Mouse (Mus musculus) forebrain, postnatal 0 days (tissue): Measurements from ENCODE around the gene Pdk2. TPM values are rescaled to one million over a fixed set of nuclear protein-coding genes. Genes with fewer than 3 reads are reported as not detected.
A peak's percentile ranks its signal among the peaks of the same experiment; 100 is the strongest.
"Not testable (repeated sequence)": the region's sequence is repeated elsewhere in the genome, so short reads cannot be mapped to it uniquely, and the experiment has no call there.

ENCODE experiments used
- ATAC-seq: fragments of 200-750 bp; cut with Nextera tagmentation; 2 replicates; pipeline ENCODE4 v1.8.0; 2017; ENCODE audit warnings: mild to moderate bottlenecking, moderate library complexity
- DNase-seq: peaks from one replicate; pipeline ENCODE4 v3.0.0-alpha.2; 2015
- H3K27ac ChIP-seq: fragments of 300-500 bp; sonication (generic); 2 replicates; pipeline ENCODE4 v1.5.1; 2014; ENCODE audit warnings: low read depth, mild to moderate bottlenecking, antibody characterized with exemption, low read length, moderate library complexity, mixed read lengths
- H3K27me3 ChIP-seq: fragments of 300-500 bp; sonication (generic); 2 replicates; pipeline ENCODE4 v1.6.1; 2014; ENCODE audit warnings: mild to moderate bottlenecking, low read length, mixed read lengths; ENCODE audit not compliant: insufficient read depth
- H3K36me3 ChIP-seq: fragments of 300-500 bp; sonication (generic); 2 replicates; pipeline ENCODE4 v1.6.1; 2014; ENCODE audit warnings: mild to moderate bottlenecking, moderate library complexity; ENCODE audit not compliant: insufficient read depth
- H3K4me1 ChIP-seq: fragments of 300-500 bp; sonication (generic); 2 replicates; pipeline ENCODE4 v1.6.1; 2014; ENCODE audit warnings: antibody characterized with exemption; ENCODE audit not compliant: insufficient read depth
- H3K4me2 ChIP-seq: fragments of 300-500 bp; sonication (generic); 2 replicates; pipeline ENCODE4 v1.6.1; 2014; ENCODE audit warnings: low read depth, mild to moderate bottlenecking, moderate library complexity
- H3K4me3 ChIP-seq: fragments of 300-500 bp; sonication (generic); 2 replicates; pipeline ENCODE4 v1.5.1; 2014; ENCODE audit warnings: low read depth, low read length, mixed read lengths
- H3K9ac ChIP-seq: fragments of 300-500 bp; sonication (generic); 2 replicates; pipeline ENCODE4 v1.6.1; 2014; ENCODE audit warnings: mild to moderate bottlenecking
- H3K9me3 ChIP-seq: fragments of 300-500 bp; sonication (generic); 2 replicates; pipeline ENCODE4 v1.6.1; 2016; ENCODE audit warnings: low read length
- CTCF ChIP-seq: sonication (generic); IDR thresholded peaks from 2 replicates; pipeline ENCODE4 v1.5.1; 2016; ENCODE audit warnings: antibody characterized with exemption, control low read depth, low read depth
- WGBS: fragments of 180-500 bp; shearing (Covaris S2); extraction: QIAGEN DNeasy Blood & Tissue Kit; methylation state at CpG from one replicate; pipeline ENCODE4 v1.1.7; 2014; 5-methylcytosine and 5-hydroxymethylcytosine counted together
- polyA plus RNA-seq: library from polyadenylated mRNA; unstranded; fragments of >200 nt; fragmentation: Nextera tagmentation; extraction: Ambion mirVana; gene quantifications from 2 replicates; pipeline ENCODE4 v1.2.1, GENCODE M21; 2015
- total RNA-seq: library from RNA; depleted of rRNA; stranded (reverse); fragments of >200 nt; gene quantifications from 2 replicates; pipeline ENCODE4 v1.2.3, GENCODE M21; 2014

Gene Pdk2
- total and polyA plus RNA-seq, 2 experiments from 2014 or later: 6.9 to 38.1 TPM

DNA sequence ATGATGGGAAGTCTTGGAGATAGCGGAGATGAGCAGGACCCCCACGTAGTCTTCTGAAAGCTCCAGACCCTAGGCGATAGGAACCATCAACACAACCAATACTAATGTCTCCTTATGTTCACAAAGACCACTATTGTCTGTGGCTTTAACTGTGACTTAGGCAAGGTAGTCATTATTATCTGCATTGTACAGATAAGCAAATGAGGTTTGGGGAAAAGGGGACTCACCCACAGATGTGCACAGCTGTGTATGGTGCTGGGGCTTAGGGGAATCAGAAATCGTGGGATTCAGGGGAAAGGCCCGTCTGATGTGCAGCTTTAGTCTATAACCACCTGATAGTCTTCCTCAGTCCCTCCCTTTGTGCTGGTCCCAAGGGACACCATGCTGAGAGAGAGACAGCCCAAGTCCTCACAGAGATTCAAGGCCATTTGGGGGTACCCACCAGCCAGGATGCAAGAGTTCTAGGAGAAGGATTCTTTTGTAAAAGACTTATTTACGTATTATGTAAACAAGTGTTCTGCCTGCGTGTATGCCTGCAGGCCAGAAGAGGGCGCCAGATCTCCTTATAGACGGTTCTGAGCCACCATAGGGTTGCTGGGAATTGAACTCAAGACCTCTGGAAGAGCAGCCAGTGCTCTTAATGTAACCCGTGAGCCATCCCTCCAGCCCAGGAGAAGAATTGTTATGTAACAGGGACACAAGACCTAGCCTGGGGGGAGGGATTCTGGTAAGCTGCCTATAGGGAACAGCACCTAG is 18.7 kb downstream of the Pdk2 start:
- H3K27me3 ChIP-seq: no peaks in the 10 kb centered on the region
- H3K27ac ChIP-seq: no peak overlapping the region
- ATAC-seq (no peak), DNase-seq (peak; percentile 31)
- peak; percentile 56 for TF ChIP-seq CTCF
- H3K4me1 ChIP-seq: no peaks in the 10 kb centered on the region
- H3K9me3 ChIP-seq: no peaks in the 10 kb centered on the region
- WGBS: 83% methylated on average over 10 of the region's 10 CpGs
- H3K36me3 ChIP-seq: peaks cover 78% of the 10 kb centered on the region
- H3K4me2 ChIP-seq: no peak overlapping the region
- no peak overlapping the region for H3K4me3 ChIP-seq
- H3K9ac ChIP-seq: no peak overlapping the region

DNA sequence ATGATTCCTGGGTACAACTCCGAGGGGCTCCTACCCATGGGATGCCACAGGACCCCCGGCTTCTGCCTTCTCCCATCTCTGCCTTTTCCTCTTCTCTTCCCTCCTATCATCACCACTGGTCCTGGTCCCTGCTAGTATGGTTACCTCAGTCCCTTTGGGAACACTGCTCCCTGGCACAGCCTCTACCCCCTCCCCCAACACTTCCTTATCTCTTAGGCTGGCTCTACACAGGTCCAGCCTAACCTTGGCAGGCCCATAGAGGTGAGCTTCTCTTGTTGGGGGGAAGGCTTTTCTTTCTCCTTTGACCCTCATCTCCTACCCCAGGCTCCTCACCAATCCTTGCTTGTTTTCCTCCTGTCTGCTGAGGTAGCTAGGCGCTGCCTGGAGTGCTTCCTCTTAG is 25.7 kb downstream of the Pdk2 start:
- no peak for DNase-seq
- 75% methylated on average over 3 of the region's 3 CpGs for WGBS
- Histone ChIP-seq H3K9me3 (no peaks in the 10 kb centered on the region), H3K4me2 (no peak overlapping the region), H3K4me3 (no peak overlapping the region), H3K27me3 (no peaks in the 10 kb centered on the region), H3K4me1 (peaks cover 17% of the 10 kb centered on the region), H3K27ac (no peak overlapping the region), H3K36me3 (peaks cover 43% of the 10 kb centered on the region), H3K9ac (no peak overlapping the region)
- ATAC-seq: no peak
- no peak for TF ChIP-seq CTCF

DNA sequence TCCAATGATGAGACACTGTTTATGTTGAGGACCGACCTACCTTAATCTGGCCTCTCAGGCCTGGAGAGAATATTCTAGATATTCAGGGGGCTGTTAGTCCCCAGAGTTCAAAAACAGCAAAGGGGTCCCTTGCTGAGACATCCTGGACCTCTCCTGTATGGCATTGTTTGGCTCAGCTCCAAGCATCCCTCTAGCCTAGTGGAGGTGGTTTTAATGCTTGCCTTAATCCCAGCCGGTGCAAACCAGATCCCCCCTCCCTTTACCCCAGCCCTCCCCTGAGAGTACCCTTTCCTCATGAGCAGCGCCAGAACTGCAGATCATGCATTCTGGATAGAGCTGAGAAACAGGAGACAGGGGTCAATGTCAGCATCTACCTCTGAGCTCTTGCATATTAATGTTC is 28.7 kb downstream of the Pdk2 start:
- H3K9me3 ChIP-seq: no peaks in the 10 kb centered on the region
- ATAC-seq: no peak
- peak overlapping the region; percentile 90 for H3K4me3 ChIP-seq
- no peak for TF ChIP-seq CTCF
- no peaks in the 10 kb centered on the region for H3K27me3 ChIP-seq
- peak overlapping the region; percentile 71 for H3K4me2 ChIP-seq
- peaks cover 25% of the 10 kb centered on the region for H3K4me1 ChIP-seq
- WGBS: 29% methylated on average over 3 of the region's 3 CpGs
- no peak for DNase-seq
- H3K27ac ChIP-seq: no peak overlapping the region
- peaks cover 21% of the 10 kb centered on the region for H3K36me3 ChIP-seq
- H3K9ac ChIP-seq: peak overlapping the region; percentile 14; the same call in 1 of the 2 replicates

DNA sequence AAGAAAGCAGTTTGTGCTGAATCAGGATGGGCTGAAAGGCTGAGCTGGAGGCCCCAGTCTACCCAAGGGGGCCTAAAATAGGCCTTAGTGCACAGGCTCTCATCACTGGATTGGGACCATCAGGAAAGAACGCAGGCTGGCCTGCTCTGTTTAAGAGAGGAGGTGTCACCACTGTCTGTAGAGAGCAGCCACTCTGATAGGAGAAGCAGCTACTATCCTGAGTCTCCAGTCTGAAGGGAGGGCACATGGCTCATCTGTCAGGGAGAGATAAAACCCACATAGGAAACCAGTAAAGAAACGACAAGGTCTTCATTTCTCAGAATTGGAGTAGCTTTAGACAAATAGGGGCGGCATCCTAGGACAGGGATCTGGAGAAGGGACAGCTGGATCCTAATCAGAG is 29.1 kb downstream of the Pdk2 start:
- DNase-seq: no peak
- Histone ChIP-seq H3K4me2 (peak overlapping the region; percentile 71), H3K9ac (peak overlapping the region; percentile 98), H3K4me3 (peak overlapping the region; percentile 90), H3K36me3 (peaks cover 17% of the 10 kb centered on the region), H3K27ac (no peak overlapping the region), H3K4me1 (peaks cover 26% of the 10 kb centered on the region), H3K9me3 (no peaks in the 10 kb centered on the region), H3K27me3 (no peaks in the 10 kb centered on the region)
- no peak for ATAC-seq
- WGBS: 52% methylated on average over 3 of the region's 3 CpGs
- TF ChIP-seq CTCF: no peak

DNA sequence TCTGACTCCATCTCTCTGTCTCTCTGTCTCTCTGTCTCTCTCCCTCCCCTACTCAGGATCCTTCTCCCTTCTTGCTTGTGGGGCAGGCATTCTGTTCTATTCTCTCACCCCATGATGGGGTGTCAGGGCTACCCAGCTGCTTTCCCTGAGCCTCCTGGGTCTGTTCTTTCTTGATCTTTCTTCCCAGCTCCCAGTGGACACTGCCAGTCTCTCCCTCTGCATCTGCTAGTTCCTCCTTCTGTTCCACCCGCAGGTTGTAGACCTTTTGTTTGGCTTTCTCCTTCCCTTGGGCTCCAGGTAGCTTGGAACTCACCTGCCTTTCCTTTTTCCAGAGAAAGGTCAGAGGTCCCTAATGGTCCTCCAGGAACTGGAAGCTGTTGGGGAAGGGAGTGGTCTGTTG is 29.7 kb downstream of the Pdk2 start:
- peak overlapping the region; percentile 71 for H3K4me2 ChIP-seq
- no peaks in the 10 kb centered on the region for H3K9me3 ChIP-seq
- 27% methylated on average over 1 of the region's 1 CpGs for WGBS
- H3K9ac ChIP-seq: peak overlapping the region; percentile 98
- no peak for TF ChIP-seq CTCF
- peak overlapping the region; percentile 9; the same call in 1 of the 2 replicates for H3K27ac ChIP-seq
- ATAC-seq: no peak
- DNase-seq: no peak
- no peaks in the 10 kb centered on the region for H3K27me3 ChIP-seq
- peak overlapping the region; percentile 90 for H3K4me3 ChIP-seq
- peaks cover 14% of the 10 kb centered on the region for H3K36me3 ChIP-seq
- H3K4me1 ChIP-seq: peaks cover 33% of the 10 kb centered on the region

DNA sequence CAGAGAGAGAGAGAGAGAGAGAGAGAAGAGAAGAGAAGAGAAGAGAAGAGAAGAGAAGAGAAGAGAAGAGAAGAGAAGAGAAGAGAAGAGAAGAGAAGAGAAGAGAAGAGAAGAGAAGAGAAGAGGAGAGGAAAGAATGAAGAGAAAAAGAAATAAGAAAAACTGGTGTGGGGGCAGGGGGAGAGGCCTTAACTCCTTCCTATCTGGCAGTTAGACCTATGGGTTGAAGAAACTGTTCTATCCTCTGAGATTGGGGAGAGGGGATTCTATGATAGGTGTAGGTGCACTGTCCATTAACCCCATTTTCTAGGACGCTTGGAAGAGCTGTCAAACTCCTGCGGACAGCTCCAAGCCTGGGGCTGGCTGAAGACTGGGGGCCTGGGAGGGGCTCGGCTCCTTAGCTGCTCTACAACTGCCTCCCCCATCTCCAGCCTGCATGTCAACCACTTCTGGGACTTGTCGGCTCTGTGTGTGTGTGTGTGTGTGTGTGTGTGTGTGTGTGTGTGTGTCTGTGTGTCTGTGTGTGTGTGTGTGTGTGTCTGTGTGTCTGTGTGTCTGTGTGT is 30.2 kb downstream of the Pdk2 start:
- ATAC-seq, H3K27ac ChIP-seq, DNase-seq, H3K9me3 ChIP-seq, H3K27me3 ChIP-seq: not testable (repeated sequence)
- peak overlapping the region; percentile 71 for H3K4me2 ChIP-seq
- WGBS: 0% methylated on average over 4 of the region's 4 CpGs
- H3K4me1 ChIP-seq: peaks cover 38% of the 10 kb centered on the region
- H3K4me3 ChIP-seq: peak overlapping the region; percentile 90
- peaks cover 14% of the 10 kb centered on the region for H3K36me3 ChIP-seq
- H3K9ac ChIP-seq: peak overlapping the region; percentile 98

DNA sequence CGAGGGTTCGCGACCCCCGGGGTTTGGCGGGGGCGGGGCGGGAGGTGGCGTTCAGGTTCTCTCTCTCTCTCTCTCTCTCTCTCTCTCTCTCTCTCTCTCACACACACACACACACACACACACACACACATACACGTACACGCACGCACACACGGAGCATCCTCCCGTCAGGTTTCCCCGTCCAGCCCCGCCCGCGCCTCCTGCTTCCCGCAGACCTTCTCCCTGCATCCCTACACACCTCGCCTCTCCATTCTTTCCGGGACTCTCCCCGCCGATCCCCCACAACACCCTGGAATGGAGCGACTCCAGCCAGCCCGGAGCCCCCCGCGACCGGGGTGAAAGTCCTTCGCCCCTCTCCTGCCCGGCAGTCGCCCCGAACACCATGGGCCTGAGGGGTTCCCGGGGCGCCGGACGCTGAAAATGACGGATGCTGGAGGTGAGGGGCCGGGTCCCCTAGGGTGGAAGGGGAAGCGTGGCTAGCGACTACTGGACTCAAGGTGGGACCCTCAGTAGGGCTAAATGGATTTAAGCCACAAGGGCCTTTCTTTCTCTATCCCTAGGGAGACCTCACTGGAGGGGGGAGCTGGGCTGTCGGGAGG is 30.9 kb downstream of the Pdk2 start:
- Histone ChIP-seq H3K27me3 (no peaks in the 10 kb centered on the region), H3K4me2 (peak overlapping the region; percentile 71), H3K36me3 (peaks cover 18% of the 10 kb centered on the region), H3K4me3 (peak overlapping the region; percentile 90), H3K9ac (peak overlapping the region; percentile 98), H3K27ac (peak overlapping the region; percentile 97), H3K9me3 (no peaks in the 10 kb centered on the region), H3K4me1 (peaks cover 38% of the 10 kb centered on the region)
- peak; percentile 72 for DNase-seq
- WGBS: 4% methylated on average over 36 of the region's 40 CpGs
- peak; percentile 64 for ATAC-seq
- TF ChIP-seq CTCF: no peak
